Mouse (Mus musculus) c-Kit-positive CD71-positive TER-119-positive erythroid progenitor cells, embryonic 14.5 days (primary cell): ENCODE measurements around the gene Lrrfip2.
A peak's percentile ranks its signal among the peaks of the same experiment; 100 is the strongest.

ENCODE experiments used
- DNase-seq: peaks from one replicate; pipeline ENCODE4 v3.0.0-alpha.2; 2013; ENCODE audit warnings: low spot score

Gene Lrrfip2

GRCm38 (mm10) chr9:111117126-111117642, at the start of gene Lrrfip2:
Lrrfip2 (plus strand) TSS chr9:111117592.
- DNase-seq: peak; percentile 25

DNA sequence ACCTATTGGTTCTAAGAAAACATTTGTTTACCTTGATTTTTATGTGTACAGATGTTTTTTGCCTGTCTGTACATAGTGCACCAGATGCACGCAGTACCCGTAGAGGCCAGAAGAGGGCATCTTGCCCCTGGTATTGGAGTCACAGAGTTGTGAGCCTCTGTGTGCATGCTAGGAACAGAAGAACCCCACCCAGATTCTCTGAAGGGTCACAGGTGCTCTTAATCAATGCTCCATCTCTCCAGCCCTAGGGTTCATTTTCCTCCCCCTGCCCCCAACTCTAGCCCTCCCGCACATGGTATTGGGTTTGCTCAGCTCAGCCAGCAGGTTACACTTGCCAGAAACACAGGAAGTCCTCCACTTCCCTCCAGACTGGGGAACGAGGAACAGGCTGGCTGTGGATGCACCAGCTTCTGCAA, 46.8 kb upstream of the Lrrfip2 start:
- DNase-seq: peak; percentile 60

DNA sequence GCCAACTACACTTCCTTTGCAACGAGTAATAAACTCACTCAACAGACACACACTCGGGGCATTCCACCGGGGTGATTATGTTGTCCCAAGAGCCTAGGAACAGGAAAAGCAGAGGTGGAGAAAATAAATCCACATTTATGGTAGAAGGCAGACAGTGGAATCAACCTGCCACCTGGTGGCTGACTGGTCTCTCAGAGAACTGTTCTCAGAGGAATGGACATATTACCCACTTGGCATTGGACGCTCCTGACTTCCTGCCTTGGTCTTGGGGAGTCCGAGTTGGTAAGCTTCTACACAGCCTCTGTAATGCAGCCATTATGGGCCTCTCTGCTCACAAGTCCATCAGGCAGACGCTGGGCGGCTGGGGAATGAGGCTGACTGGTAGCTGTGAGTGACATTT, 45.2 kb upstream of the Lrrfip2 start:
- DNase-seq: no peak

DNA sequence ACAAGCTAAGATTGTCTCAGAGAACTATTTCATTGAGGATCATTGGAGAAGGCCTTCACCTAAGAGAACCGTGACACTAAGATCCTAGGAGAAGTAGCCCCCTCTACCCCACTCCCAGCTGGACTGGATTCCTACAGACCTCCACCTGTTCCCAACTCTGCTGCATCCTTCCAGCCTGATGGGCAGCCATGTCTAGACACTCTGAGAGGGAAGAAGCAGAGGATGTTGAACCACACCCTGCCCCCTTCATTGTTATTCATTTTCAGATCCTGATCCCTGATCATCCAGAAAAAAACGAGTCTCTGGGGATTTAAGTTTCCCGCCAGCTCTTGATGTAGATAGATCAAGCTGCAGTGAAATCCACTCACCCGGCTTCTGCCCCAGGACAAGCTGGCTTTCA, 44.4 kb upstream of the Lrrfip2 start:
- DNase-seq: no peak

- no peak for DNase-seq
Measured at GRCm38 (mm10) chr9:111077745-111078144, 39.6 kb upstream of the Lrrfip2 start.

- DNase-seq: no peak
Measured at GRCm38 (mm10) chr9:111080801-111081200, 36.6 kb upstream of the Lrrfip2 start.

DNA sequence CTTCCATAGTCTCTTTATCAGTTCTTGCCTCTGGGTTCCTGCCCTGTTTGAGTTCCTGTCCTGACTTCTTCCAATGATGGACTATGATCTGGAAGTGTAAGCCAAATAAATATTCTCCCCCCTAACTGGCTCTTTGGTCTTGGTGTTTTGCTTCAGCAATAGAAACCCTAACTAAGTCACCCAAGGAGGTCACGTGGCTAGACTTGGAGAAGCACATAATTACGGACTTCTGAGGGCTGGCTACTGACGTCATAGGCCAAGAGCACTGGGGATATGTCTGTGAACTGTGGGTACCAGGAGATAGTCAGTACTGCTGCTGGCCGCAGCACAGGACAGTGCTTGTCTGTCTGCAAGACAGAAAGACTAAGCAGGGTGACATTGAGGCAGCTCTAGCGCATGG, 35.6 kb upstream of the Lrrfip2 start:
- DNase-seq: no peak

DNA sequence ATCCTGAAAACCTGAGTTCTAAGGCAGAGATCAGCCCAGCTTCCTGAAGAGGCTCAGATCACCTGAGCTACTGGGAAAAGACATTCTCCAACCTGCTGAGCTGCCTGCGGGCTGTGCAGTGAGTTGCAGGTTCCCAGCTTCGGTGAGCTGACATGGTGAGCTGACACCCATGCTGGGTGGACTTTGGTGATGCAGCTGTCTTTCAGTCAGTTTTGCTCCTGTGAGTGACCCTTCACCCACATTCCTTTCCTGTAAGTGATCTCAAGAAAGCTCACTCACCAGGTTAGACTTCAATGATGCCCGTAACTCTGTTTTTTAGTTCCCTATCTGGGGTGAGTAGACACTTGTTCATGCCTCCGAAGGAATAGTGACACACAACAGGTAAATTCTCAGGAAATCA, 32.1 kb upstream of the Lrrfip2 start:
- no peak for DNase-seq

DNA sequence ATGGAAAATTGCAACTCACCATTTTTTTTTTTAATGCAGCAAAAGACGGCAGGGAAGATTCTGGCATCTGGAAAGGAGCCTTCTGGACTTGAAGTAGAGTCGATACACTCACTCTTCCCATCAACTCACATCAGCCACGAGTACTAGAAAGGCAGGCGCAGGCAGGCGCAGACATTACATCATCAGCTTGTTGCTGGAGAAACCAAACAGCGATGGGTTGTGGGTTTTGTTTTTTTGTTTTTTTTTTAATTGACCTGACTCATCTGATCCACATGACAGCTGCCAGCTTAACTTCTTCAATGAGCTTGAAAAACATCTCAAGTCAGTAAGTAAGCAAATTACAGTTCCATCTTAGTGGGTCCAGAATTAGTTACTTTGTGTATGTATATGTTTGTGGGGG, 31.3 kb upstream of the Lrrfip2 start:
- no peak for DNase-seq

GRCm38 (mm10) chr9:111086995-111087606, 30.3 kb upstream of the Lrrfip2 start:
- DNase-seq: no peak

DNA sequence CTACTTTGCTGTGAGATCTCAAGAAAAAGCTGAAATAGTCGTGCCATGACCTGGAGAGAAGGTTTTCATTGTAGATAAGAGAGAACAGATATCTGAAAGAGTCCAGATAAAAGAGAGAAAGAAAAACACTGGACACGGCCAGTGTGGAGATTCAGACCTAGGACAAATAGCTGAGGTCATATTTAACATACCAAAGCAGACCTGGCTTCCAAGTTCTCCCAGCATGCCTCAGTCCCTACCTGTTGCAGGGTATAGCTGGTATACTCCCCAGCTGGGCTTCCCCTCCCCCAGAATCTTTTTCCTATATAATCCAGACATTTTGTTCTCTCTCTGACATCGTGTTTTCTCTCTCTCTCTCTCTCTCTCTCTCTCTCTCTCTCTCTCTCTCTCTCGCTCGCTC, 29.4 kb upstream of the Lrrfip2 start:
- no peak for DNase-seq

DNA sequence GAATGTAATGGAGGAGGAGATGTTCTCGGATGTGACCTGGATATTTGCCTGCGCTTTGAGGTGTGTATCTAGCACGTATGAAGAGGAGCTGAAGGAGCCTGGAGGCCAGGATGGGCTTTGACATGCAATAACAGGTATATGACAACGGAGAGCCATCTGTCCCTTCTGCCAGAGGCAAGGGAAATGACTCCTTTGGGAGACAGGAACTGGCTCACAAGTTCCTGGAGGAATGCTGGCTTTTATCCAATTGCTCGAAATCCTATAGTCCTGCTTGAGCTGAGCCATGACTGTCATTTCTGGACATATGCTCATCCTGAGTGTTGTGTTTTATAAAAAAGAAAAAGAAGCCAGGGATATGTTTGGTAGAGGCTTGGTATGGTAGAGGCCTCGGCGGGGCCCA, 28.5 kb upstream of the Lrrfip2 start:
- DNase-seq: no peak

- DNase-seq: no peak
Measured at GRCm38 (mm10) chr9:111092657-111093056, 24.7 kb upstream of the Lrrfip2 start.

DNA sequence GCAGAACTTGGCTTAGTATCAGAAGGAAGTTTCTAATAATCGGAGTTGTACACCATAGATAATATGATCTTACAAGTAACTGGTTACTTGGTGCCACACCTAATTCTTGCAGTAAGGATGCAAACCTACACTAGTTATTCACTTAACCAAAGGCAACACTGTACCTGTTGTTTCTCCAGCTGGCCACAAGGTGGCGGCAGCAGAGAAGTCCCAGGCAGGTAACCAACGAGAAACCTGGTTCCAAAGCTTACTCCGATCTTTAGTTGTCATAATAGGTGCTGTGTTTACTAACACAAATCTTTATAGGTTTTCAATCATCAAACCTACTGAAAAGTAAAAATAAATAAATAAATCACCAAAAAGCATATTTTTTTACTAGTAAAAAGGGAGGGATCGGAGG, 24.3 kb upstream of the Lrrfip2 start:
- DNase-seq: peak; percentile 44

DNA sequence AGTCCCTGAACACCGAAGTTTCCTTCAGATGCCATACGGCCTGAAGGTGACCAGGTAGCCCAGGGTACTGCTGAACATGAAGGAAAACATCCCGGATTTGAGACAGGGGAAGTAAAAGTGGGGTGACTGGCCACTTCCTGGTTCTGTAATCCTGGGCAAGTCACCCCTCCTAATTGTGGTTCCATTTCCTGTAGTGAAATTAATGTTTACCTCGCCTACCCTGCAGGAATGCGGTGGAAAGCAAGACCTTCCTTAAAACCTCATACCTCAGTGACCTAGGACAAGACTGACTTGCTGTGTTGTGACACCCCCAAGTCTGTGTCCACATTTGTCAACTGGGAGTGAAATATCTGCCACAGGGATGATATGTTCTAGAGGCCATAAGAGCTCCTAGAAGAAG, 22.8 kb upstream of the Lrrfip2 start:
- no peak for DNase-seq

- DNase-seq: no peak
Measured at GRCm38 (mm10) chr9:111095710-111096109, 21.7 kb upstream of the Lrrfip2 start.

DNA sequence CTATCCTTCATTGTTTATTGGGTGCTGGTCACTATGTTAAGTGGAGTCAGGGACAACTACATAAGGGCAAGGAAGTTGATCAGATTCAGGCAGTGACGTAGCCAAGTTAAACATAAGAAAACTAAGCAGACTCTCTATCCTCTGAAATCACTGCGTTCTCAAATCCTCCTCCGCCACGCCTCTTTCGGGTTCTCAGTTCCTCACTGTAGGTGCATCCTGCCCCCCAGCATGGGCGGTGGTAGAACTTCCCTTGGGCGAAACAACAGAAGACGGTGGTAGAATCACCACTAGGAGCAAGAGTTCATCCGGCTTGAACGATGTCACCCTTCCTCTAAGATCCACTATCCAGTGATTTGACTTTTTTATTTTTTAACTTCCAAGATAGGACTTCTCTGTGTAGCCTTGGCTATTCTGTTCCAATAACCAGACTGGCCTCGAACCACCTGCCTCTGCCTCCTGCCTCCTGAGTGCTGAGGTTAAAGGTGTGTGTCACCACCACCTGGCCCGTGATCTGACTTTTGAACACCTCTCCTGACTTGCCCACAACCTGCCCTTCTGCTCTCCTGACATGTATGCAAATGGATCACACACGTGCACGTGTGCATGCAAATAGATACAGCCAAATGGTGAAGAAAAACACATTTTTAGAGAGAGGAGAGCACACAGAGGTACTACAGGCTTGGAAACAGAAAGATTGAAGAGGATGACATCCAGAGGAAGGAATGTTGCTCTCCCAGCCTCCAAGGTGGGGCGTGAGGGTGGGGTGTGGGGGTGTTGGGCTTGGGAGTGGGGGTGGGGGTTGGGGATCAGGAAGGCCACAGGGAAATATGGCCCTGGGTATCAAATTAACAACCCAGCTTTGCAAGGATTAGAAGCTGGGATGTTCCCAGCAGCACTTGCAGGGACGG, 20.7 kb upstream of the Lrrfip2 start:
- DNase-seq: no peak

DNA sequence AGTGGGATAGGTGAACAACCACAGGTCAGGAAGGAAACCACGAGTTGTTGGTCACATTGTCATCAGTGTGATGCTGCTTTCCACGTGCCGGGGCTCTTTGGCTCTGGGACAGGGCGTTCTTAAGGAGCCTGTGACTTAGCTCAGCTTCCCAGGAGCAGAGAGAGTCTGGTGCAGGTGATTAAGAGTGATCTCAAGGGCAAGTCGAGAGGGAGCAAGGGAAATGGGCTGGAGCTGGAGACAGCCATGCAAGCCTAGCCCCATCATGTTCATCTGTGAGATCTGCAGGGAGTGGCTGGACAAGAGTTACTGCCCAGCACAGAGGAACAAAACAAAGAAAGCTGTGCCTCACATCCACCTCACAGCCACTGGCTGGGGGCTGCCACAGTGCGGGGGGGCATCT, 19.8 kb upstream of the Lrrfip2 start:
- no peak for DNase-seq

DNA sequence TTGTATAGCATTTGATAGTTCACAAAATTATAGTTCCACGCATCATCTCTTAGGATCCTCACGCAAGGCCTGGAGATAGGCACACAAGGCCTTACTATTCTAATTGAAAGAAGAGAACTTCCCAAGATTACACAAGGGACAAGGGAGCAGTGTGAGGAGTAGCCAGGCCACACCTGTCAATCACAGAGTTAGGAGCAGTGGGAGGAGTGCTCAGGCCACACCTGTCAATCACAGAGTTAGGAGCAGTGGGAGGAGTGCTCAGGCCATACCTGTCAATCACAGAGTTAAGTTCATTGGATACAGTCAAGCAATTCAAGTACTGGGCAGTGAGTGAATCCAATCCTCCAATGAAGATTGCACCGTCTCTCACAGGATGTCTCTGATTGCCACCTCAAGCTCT, 17.0 kb upstream of the Lrrfip2 start:
- DNase-seq: no peak

- DNase-seq: no peak
Measured at GRCm38 (mm10) chr9:111103293-111103692, 14.1 kb upstream of the Lrrfip2 start.

- DNase-seq: no peak
Measured at GRCm38 (mm10) chr9:111103893-111104292, 13.5 kb upstream of the Lrrfip2 start.

DNA sequence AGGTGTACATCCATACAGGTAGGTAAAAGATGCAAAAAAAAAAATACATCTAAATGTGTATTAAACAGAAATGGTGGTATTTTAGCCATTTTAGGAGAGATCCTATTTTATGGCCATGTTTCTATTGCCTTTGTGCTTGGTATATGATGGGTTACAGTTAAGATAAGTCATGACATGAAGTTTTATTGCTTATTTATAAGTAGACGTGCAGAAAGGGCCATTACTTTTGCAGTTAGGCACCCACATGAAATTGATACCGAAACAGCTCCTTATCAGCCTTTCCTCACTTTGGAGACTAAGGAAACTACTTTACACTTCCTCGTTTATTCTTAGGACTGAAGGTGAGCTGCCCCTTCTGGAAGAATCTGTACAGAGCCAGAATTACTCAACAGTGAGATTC, 9.5 kb upstream of the Lrrfip2 start:
- no peak for DNase-seq

DNA sequence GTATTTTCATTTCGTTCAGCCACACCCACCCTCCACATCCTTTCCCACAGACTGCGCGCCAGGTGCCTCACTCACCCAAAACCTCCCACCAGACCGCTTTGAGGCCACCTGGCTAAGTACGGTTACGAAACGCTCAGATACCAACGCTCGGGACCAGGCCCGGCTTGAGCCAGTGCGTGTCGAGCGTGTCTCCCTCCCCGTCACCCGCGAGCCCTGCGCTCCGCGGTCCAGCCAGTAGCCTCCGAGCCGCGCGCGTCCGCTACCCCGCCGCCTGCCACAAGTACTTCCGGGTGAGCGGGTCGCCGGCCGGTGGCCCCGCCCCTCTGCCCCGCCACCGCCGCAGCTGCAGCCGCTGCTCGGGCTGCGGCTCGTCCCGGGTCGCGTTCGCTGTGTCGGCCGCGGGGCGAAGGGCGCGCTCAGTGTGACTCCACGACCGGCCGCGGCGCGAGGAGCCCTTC, 431 bp downstream of the Lrrfip2 start:
- DNase-seq: peak; percentile 65
